Mouse (Mus musculus): ENCODE measurements around the gene Nox4. TPM values are rescaled to one million over a fixed set of nuclear protein-coding genes. Genes with fewer than 3 reads are reported as not detected.

The Nox4 gene
- polyA plus RNA-seq, 1 experiment: not detected

DNA sequence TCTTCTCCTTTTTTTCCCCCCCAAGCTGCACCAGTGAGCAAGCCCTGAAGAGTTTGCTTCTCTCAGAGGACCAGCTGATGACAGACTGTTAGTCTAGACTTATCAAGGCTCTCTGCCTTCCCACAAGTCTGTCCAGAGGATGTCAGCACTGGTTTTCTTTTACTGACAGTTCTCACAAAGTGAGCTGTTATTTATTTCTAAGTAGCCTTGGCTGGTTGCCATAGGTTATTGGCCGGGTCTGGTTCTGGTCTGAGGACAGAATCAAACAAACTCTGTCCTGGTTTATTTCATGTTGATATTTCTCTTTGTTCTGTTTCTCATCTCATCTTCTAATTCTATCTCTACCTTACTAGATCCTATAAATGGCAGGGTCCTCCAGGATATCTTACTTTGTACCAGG is 2.0 kb downstream of the Nox4 start:
- TF ChIP-seq GATA1 (IDR thresholded peaks at IDR 0.05; ENCODE audit: borderline replicate concordance, low read length): no peak
- TF ChIP-seq FLI1 (IDR thresholded peaks at IDR 0.05; ENCODE audit: low read length): no peak
- Histone ChIP-seq H3K4me3 (replicated peaks) (no peak overlapping the region), H3K4me1 (0 out of 2 replicates have a peak, but pooled peaks cover 4% of the 10 kb centered on the region), H3K27me3 (replicated peaks) (peaks cover 3% of the 10 kb centered on the region), H3K9me3 (no peaks in the 10 kb centered on the region; the same call in 1 of the 2 replicates), H3K36me3 (replicated peaks; ENCODE audit: low read length) (no peaks in the 10 kb centered on the region)

DNA sequence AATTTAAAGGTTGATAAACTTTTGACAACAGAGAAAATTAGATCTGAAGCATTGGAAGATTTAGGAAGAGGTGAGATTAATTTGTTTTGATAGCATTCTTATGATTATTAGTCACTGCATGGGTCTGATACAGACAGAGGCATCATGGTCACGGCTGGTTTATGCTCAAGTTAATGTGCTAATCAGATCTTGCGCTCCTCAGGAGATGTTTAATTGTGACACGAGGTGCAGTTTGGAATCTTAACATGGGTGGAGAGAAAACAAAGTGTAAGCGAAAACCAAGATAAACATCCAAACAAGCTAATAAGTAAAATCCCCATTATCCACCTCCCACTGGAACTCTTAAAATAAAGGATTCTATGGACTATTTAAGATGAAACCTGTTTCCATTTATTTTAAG is 6.2 kb downstream of the Nox4 start:
- Histone ChIP-seq H3K9me3 (no peaks in the 10 kb centered on the region; the same call in 1 of the 2 replicates), H3K4me1 (no peaks in the 10 kb centered on the region), H3K4me3 (replicated peaks) (no peak overlapping the region), H3K36me3 (replicated peaks; ENCODE audit: low read length) (no peaks in the 10 kb centered on the region), H3K27me3 (replicated peaks) (no peaks in the 10 kb centered on the region)
- no peak for TF ChIP-seq FLI1 (IDR thresholded peaks at IDR 0.05; ENCODE audit: low read length)
- TF ChIP-seq GATA1 (IDR thresholded peaks at IDR 0.05; ENCODE audit: borderline replicate concordance, low read length): no peak

- Histone ChIP-seq H3K4me3 (replicated peaks) (no peak overlapping the region), H3K27me3 (replicated peaks) (no peaks in the 10 kb centered on the region), H3K36me3 (replicated peaks; ENCODE audit: low read length) (no peaks in the 10 kb centered on the region), H3K9me3 (no peaks in the 10 kb centered on the region), H3K4me1 (no peaks in the 10 kb centered on the region)
- TF ChIP-seq GATA1 (IDR thresholded peaks at IDR 0.05; ENCODE audit: borderline replicate concordance, low read length) (no peak), FLI1 (IDR thresholded peaks at IDR 0.05; ENCODE audit: low read length) (no peak)
Observed at GRCm38 (mm10) chr7:87277225-87277624, 31.3 kb downstream of the Nox4 start.

DNA sequence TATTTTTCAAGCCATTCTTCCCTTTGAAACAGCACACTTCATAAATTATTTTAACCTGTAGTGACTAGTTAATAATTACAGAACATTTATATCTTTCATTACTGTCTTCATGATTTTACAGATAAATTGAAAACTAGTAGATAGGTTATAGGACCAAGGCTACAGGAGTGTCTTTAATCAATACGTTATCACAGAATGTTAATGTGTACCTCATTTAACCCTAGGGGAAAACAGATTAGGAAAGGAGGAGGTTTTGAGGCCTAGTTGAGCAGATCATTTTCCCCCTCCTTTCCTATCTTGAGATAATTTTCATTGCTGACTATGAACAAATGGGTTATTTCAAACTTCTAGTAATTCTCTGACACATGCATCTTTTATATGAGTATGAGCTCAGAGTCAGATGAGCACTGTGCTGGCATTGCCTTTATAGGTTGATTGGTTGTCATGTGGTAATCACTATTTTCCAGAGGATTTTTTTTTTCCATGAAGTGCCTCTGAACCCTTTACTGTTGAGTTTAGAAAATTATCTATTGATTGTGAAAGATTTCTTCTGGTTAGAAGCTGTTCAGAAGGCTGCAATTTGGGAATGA is 57.9 kb downstream of the Nox4 start:
- Histone ChIP-seq H3K4me1 (no peaks in the 10 kb centered on the region), H3K27me3 (replicated peaks) (no peaks in the 10 kb centered on the region), H3K36me3 (replicated peaks; ENCODE audit: low read length) (no peaks in the 10 kb centered on the region), H3K4me3 (replicated peaks) (no peak overlapping the region), H3K9me3 (no peaks in the 10 kb centered on the region)
- TF ChIP-seq FLI1 (IDR thresholded peaks at IDR 0.05; ENCODE audit: low read length): no peak
- no peak for TF ChIP-seq GATA1 (IDR thresholded peaks at IDR 0.05; ENCODE audit: borderline replicate concordance, low read length)

DNA sequence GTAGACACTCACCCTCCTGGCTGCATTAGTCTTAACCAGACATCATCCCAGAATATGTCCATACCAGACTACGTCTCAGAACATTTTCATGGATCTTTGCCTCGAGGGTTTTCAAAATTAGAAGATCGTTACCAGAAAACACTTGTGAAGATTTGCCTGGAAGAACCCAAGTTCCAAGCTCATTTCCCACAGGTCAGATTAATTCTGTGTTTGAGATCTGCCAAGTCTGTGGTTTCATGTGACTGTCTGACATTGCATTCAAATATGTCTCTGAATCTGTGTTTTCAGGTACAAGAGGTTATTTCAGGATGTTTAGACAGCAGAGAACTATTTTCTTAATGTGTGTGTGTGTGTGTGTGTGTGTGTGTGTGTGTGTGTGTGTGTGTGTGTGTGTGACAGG is 75.7 kb downstream of the Nox4 start:
- TF ChIP-seq GATA1 (IDR thresholded peaks at IDR 0.05; ENCODE audit: borderline replicate concordance, low read length): no peak
- no peak for TF ChIP-seq FLI1 (IDR thresholded peaks at IDR 0.05; ENCODE audit: low read length)
- Histone ChIP-seq H3K4me1 (no peaks in the 10 kb centered on the region), H3K36me3 (replicated peaks; ENCODE audit: low read length) (no peaks in the 10 kb centered on the region), H3K4me3 (replicated peaks) (no peak overlapping the region), H3K27me3 (replicated peaks) (no peaks in the 10 kb centered on the region), H3K9me3 (no peaks in the 10 kb centered on the region)

- Histone ChIP-seq H3K27me3 (replicated peaks) (no peaks in the 10 kb centered on the region), H3K4me1 (no peaks in the 10 kb centered on the region)
- TF ChIP-seq GATA1 (IDR thresholded peaks at IDR 0.05; ENCODE audit: borderline replicate concordance, low read length): no peak
- no peak for TF ChIP-seq FLI1 (IDR thresholded peaks at IDR 0.05; ENCODE audit: low read length)
Observed at GRCm38 (mm10) chr7:87322085-87322484, 76.2 kb downstream of the Nox4 start.

DNA sequence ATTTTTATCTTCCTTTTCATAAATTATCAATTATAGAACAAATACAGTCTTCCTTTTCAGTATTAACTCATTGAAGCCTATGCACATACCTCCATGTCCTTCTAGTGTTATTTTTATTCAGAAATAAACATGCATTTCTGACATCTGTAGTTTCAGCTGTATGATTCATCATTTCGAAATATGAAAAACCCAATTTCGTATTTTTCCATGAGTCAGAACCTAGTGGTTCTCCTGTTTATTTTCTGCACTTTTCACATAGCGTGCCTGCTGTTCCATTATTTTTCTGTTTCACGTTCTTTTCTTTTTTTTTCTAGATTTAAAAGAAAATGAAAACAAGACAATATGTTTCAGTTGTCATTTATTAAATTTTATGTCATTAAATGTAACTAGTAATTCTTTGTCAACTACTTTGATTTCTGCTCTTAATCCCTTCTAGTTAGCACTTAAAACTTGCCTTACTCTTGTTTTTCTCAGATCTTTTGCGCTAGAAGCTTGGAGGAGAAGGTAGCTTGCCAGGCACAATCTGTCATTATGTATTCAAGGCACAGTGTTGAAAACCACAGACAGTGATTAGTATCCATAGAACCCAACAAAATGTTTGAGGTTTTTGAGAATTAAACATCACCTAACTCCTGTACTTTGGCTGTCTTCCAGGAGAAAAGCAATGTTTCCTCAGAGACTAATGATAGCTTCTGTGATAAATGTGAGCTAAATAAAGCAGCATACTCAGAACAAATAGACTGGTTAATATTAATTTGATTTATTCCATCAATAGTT is 85.1 kb downstream of the Nox4 start:
- H3K9me3 ChIP-seq: no peaks in the 10 kb centered on the region
- TF ChIP-seq FLI1 (IDR thresholded peaks at IDR 0.05; ENCODE audit: low read length) (no peak), GATA1 (IDR thresholded peaks at IDR 0.05; ENCODE audit: borderline replicate concordance, low read length) (no peak)
- H3K27me3 ChIP-seq (replicated peaks): no peaks in the 10 kb centered on the region
- H3K36me3 ChIP-seq (replicated peaks; ENCODE audit: low read length): no peaks in the 10 kb centered on the region
- H3K4me3 ChIP-seq (replicated peaks): no peak overlapping the region
- no peaks in the 10 kb centered on the region for H3K4me1 ChIP-seq

More at GRCm38 (mm10) chr7:87322085-87322484, 76.2 kb downstream of the Nox4 start:
- Histone ChIP-seq H3K36me3 (replicated peaks; ENCODE audit: low read length) (no peaks in the 10 kb centered on the region), H3K9me3 (no peaks in the 10 kb centered on the region), H3K4me3 (replicated peaks) (no peak overlapping the region)

DNA sequence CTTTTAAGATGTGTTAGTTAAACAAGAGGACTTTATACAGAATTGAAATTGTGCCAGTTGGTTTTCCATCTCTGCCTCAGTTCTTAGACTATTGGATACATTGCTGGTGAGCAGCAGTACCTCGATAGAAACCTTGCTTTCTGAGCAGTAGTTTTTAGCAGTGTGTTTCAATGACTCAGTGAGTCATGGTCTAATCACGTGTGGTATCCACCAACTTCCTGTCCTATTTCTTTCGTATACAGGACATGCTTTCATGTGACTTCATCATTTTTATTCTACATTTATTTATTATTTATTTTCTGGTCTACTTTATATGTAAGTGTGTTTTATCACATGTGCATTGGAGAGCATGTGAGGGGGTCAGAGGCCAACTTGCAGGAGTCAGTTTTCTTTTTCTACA is 99.7 kb downstream of the Nox4 start:
- Histone ChIP-seq H3K27me3 (replicated peaks) (no peaks in the 10 kb centered on the region), H3K36me3 (replicated peaks; ENCODE audit: low read length) (no peaks in the 10 kb centered on the region), H3K4me3 (replicated peaks) (no peak overlapping the region), H3K9me3 (no peaks in the 10 kb centered on the region), H3K4me1 (no peaks in the 10 kb centered on the region)
- TF ChIP-seq GATA1 (IDR thresholded peaks at IDR 0.05; ENCODE audit: borderline replicate concordance, low read length) (no peak), FLI1 (IDR thresholded peaks at IDR 0.05; ENCODE audit: low read length) (no peak)

- Histone ChIP-seq H3K36me3 (replicated peaks; ENCODE audit: low read length) (no peaks in the 10 kb centered on the region), H3K4me3 (replicated peaks) (no peak overlapping the region), H3K9me3 (no peaks in the 10 kb centered on the region), H3K27me3 (replicated peaks) (no peaks in the 10 kb centered on the region), H3K4me1 (no peaks in the 10 kb centered on the region)
- TF ChIP-seq GATA1 (IDR thresholded peaks at IDR 0.05; ENCODE audit: borderline replicate concordance, low read length) (no peak), FLI1 (IDR thresholded peaks at IDR 0.05; ENCODE audit: low read length) (no peak)
Observed at GRCm38 (mm10) chr7:87352818-87353217, 106.9 kb downstream of the Nox4 start.

DNA sequence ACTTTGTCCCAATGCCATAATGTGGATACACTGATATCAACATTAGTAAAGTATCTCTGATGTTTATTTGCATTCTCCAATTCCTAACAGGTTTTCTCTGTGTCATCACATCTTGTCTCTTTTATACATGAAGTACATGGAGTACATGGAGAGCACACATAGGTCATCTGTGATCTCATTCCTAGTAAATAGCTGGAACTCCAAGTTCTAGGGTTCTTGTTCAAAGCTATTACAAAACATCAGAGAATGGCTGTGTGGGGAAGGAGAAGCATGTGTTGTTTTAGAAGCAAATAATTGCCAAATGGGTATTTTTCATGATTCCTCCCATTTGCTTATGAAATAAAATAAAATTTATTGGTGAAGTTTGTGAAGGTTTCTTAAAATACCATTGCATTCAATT is 121.9 kb downstream of the Nox4 start:
- Histone ChIP-seq H3K27me3 (replicated peaks) (no peaks in the 10 kb centered on the region), H3K9me3 (0 out of 2 replicates have a peak, but pooled peaks cover 4% of the 10 kb centered on the region), H3K4me1 (no peaks in the 10 kb centered on the region), H3K36me3 (replicated peaks; ENCODE audit: low read length) (no peaks in the 10 kb centered on the region), H3K4me3 (replicated peaks) (no peak overlapping the region)
- no peak for TF ChIP-seq GATA1 (IDR thresholded peaks at IDR 0.05; ENCODE audit: borderline replicate concordance, low read length)
- TF ChIP-seq FLI1 (IDR thresholded peaks at IDR 0.05; ENCODE audit: low read length): no peak
